Mouse (Mus musculus) retina, postnatal 7 days (tissue): ENCODE results near the gene Gm49368.
"Not testable (repeated sequence)": the region's sequence is repeated elsewhere in the genome, so short reads cannot be mapped to it uniquely, and the experiment has no call there.

Experiments
- DNase-seq: peaks from one replicate; pipeline ENCODE4 v3.0.0-alpha.2; 2012; ENCODE audit warnings: low read depth, low spot score

Gm49368 gene

GRCm38 (mm10) chr7:128128741-128129720, 66.5 kb downstream of the Gm49368 start, which contains the start of gene Itgax:
Gene Itgax, plus strand, starts transcription at chr7:128129547.
- DNase-seq, result no peak

DNA sequence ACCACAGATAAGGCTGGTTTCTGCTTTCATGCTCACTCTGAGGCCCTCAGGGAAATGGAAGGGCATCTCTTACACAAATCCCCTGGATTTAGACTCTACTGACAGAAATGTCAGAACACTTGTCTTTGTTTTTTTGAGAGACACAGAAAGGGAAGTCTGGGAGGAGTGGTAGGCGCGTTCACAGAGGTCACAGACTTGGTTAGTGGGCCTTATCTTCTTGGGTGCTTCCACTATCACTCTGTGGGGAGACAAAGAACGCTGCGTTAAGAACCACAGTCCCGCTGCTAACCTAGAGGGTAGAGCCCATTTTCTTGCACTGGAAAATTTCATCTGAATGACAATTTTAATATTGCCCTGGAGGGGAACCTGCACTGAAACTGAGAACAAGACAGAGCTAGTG, 69.7 kb downstream of the Gm49368 start:
- no peak for DNase-seq

- no peak for DNase-seq
Measured at GRCm38 (mm10) chr7:128133596-128133995, 71.1 kb downstream of the Gm49368 start.

- no peak for DNase-seq
Measured at GRCm38 (mm10) chr7:128136927-128137326, 74.4 kb downstream of the Gm49368 start.

GRCm38 (mm10) chr7:128139611-128140010, 77.1 kb downstream of the Gm49368 start:
- no peak for DNase-seq

GRCm38 (mm10) chr7:128150970-128151369, 88.5 kb downstream of the Gm49368 start:
- no peak for DNase-seq

DNA sequence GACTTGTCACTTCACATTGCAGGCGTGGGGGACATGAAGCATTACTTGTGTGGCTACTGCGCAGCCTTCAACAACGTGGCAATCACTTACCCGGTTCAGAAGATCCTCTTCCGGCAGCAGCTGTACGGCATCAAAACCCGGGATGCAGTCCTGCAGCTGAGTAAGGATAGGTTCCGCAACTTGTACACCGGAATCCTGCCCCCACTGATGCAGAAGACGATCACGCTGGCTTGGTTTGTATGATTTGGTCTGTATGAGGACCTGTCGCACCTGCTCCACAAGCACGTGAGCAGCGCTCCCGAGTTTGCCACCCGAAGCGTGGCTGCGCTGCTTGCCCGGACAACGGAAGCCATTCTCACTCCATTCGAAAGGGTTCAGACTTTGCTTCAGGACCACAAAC, 91.6 kb downstream of the Gm49368 start, which contains the start of gene Itgad:
Gene Itgad, plus strand, starts transcription at position 301 of the 400 bp plus-strand sequence.
- DNase-seq, result no peak

- peak; percentile 13 for DNase-seq
Measured at GRCm38 (mm10) chr7:128154924-128155323, 92.4 kb downstream of the Gm49368 start.

- not testable (repeated sequence) for DNase-seq
Measured at GRCm38 (mm10) chr7:128158688-128159354, 96.3 kb downstream of the Gm49368 start.

GRCm38 (mm10) chr7:128164001-128164400, 101.5 kb downstream of the Gm49368 start:
- no peak for DNase-seq

GRCm38 (mm10) chr7:128166391-128166790, 103.9 kb downstream of the Gm49368 start:
- DNase-seq, result no peak

GRCm38 (mm10) chr7:128169996-128170395, 107.5 kb downstream of the Gm49368 start:
- no peak for DNase-seq
